Mouse (Mus musculus) urinary bladder, postnatal 4 days (tissue): Measurements from ENCODE around the gene Gm7030.
"Not testable (repeated sequence)": the region's sequence is repeated elsewhere in the genome, so short reads cannot be mapped to it uniquely, and the experiment has no call there.

ENCODE experiments used
- DNase-seq, 2 experiments: peaks; one replicate each; pipeline ENCODE4 v3.0.0; 2021 to 2022; ENCODE audit warnings: low spot score in 2 of 2

Gene Gm7030

GRCm38 (mm10) chr17:36082519-36083232 lies 46.5 kb downstream of the Gm7030 start:
- DNase-seq, result not testable (repeated sequence)

DNA sequence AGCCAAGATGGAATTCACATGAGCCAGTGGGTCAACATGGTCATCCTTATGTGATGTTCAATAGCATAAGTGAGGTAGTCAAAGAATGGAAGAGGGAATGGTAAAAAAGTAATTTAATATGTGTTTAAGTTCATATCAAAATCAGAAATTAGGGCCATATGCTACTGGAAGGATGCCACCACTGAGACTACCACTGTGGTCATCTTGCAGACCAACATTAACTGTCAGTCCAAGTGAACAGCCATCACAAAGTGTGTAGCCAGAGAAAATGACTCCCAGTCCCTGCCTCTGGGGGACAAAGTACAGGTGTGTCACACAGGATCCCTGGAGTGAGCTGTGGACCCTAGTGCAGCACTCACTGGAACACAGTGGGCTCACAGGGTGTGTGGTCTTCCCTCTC lies 47.3 kb downstream of the Gm7030 start:
- not testable (repeated sequence) for DNase-seq

DNA sequence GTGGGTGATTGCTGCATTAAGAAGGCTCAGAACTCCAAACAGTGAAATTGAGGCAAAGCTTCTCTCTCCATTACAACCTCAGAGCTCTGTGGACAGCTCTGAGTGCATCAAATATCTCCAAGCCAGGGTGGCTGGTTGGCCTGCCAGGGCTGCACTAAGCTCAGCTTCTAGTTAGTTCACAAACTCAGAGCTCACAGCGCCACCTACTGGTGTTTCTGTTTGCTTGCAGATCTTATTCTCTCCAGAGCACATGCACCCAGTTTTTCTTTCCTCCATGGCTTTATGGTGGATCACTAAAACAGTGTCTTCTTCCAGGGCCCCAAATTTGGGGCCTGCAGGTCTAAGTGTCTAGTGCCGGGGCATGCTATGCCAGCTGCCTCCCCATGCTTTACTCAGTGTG lies 68.4 kb downstream of the Gm7030 start:
- peak; percentile 66 to 90 for DNase-seq
